Mouse (Mus musculus) E14TG2a.4 (cell line): Measurements from ENCODE around the gene Il9.

ENCODE experiments used
- CTCF ChIP-seq: conservative IDR thresholded peaks from 2 replicates; pipeline ENCODE4 v1.5.1; 2014; ENCODE audit warnings: low read length
- NANOG ChIP-seq: IDR thresholded peaks from 2 replicates; pipeline ENCODE4 v1.6.1; 2014; ENCODE audit warnings: borderline replicate concordance, low read length, mixed read lengths
- POU5F1 ChIP-seq: IDR thresholded peaks from 2 replicates; pipeline ENCODE4 v1.6.1; 2014; ENCODE audit warnings: low read length, borderline replicate concordance

- TF ChIP-seq CTCF: no peak
- no peak for TF ChIP-seq NANOG
- TF ChIP-seq POU5F1: no peak
Observed at GRCm38 (mm10) chr13:56527846-56528245, 45.8 kb upstream of the Il9 start.
